ENCODE assay signal across 8 mouse cellular contexts in genomic region chr2:116976951-116977503, GRCm38 (mm10).
A peak's percentile ranks its signal among the peaks of the same experiment; 100 is the strongest.
DNase-seq lines count a peak whose midpoint lies in the region; ATAC-seq lines count a peak whose summit lies in the region.

No protein-coding gene starts in this region.

- peak overlapping the region; percentile 3; the same call in 1 of the 2 replicates for H3K9ac ChIP-seq in lung, embryonic 16.5 days (ENCODE audit: low read length)
- no peak overlapping the region for H3K9ac ChIP-seq in forebrain, embryonic 14.5 days (ENCODE audit: low read length)
- H3K9ac ChIP-seq in stomach, embryonic 14.5 days (replicated peaks; ENCODE audit: low read depth, low read length), result no peak overlapping the region

- ATAC-seq in lung, embryonic 16.5 days (ENCODE audit: low read depth), result no peak
- ATAC-seq in forebrain, embryonic 14.5 days, result no peak
- ATAC-seq in stomach, embryonic 14.5 days (ENCODE audit: insufficient number of reproducible peaks, insufficient read depth, low FRiP score, low read depth), result no peak

- peak overlapping the region; percentile 79; the same call in 1 of the 2 replicates for H3K4me2 ChIP-seq in lung, embryonic 16.5 days (ENCODE audit: low read depth, low read length)
- peak overlapping the region; percentile 4; the same call in 1 of the 2 replicates for H3K4me2 ChIP-seq in forebrain, embryonic 14.5 days (ENCODE audit: low read length)
- peak overlapping the region; percentile 80; the same call in 1 of the 2 replicates for H3K4me2 ChIP-seq in stomach, embryonic 14.5 days (replicated peaks; ENCODE audit: low read depth, low read length)

- 5% methylated on average over 9 of the region's 9 CpGs for WGBS in lung, embryonic 16.5 days
- 6% methylated on average over 9 of the region's 9 CpGs for WGBS in forebrain, embryonic 14.5 days
- 5% methylated on average over 9 of the region's 9 CpGs for WGBS in limb, embryonic 10.5 days
- 7% methylated on average over 9 of the region's 9 CpGs for WGBS in stomach, embryonic 14.5 days

- no peaks in the 10 kb centered on the region for H3K9me3 ChIP-seq in lung, embryonic 16.5 days (ENCODE audit: control insufficient read depth, low read length)
- H3K9me3 ChIP-seq in forebrain, embryonic 14.5 days (replicated peaks; ENCODE audit: control insufficient read depth, low read length), result no peaks in the 10 kb centered on the region
- no peaks in the 10 kb centered on the region for H3K9me3 ChIP-seq in limb, embryonic 10.5 days (replicated peaks)
- H3K9me3 ChIP-seq in stomach, embryonic 14.5 days (ENCODE audit: control insufficient read depth, low read depth, low read length), result no peaks in the 10 kb centered on the region

- DNase-seq in lung, postnatal 4 days, result no peak
- peak; percentile 47 for DNase-seq in forebrain, embryonic 14.5 days (ENCODE audit: low spot score)
- DNase-seq in limb, embryonic 10.5 days (ENCODE audit: low spot score), result no peak
- DNase-seq in urinary bladder, postnatal 4 days (ENCODE audit: low spot score in 2 of 2), result no peak
- DNase-seq in cerebellum, adult 11 months, result no peak
- DNase-seq in layer of hippocampus, adult 11-12 months (ENCODE audit: low spot score), result no peak

- H3K4me3 ChIP-seq in lung, embryonic 16.5 days (ENCODE audit: low read length), result no peak overlapping the region
- H3K4me3 ChIP-seq in forebrain, embryonic 14.5 days (ENCODE audit: low read depth, low read length), result no peak overlapping the region
- peak overlapping the region; percentile 56; the same call in 1 of the 2 replicates for H3K4me3 ChIP-seq in limb, embryonic 10.5 days
- no peak overlapping the region for H3K4me3 ChIP-seq in stomach, embryonic 14.5 days (ENCODE audit: low read depth, low read length)

- H3K27me3 ChIP-seq in lung, embryonic 16.5 days (ENCODE audit: control insufficient read depth, insufficient read depth, low read depth, low read length), result no peaks in the 10 kb centered on the region
- H3K27me3 ChIP-seq in forebrain, embryonic 14.5 days (replicated peaks; ENCODE audit: control insufficient read depth, insufficient read depth, low read length), result no peaks in the 10 kb centered on the region
- no peaks in the 10 kb centered on the region for H3K27me3 ChIP-seq in limb, embryonic 10.5 days (ENCODE audit: low read depth, poor library complexity, severe bottlenecking)
- H3K27me3 ChIP-seq in stomach, embryonic 14.5 days (ENCODE audit: control insufficient read depth, insufficient read depth, low read length), result no peaks in the 10 kb centered on the region

- peak overlapping the region; percentile 98 for H3K27ac ChIP-seq in lung, embryonic 16.5 days (ENCODE audit: low read length)
- peak overlapping the region; percentile 67; the same call in 1 of the 2 replicates for H3K27ac ChIP-seq in forebrain, embryonic 14.5 days (ENCODE audit: low read depth, low read length)
- H3K27ac ChIP-seq in limb, embryonic 10.5 days, result peak overlapping the region; percentile 98
- peak overlapping the region; percentile 99 for H3K27ac ChIP-seq in stomach, embryonic 14.5 days (ENCODE audit: low read length)

- no peaks in the 10 kb centered on the region for H3K36me3 ChIP-seq in lung, embryonic 16.5 days (ENCODE audit: control insufficient read depth, insufficient read depth, low read length)
- no peaks in the 10 kb centered on the region for H3K36me3 ChIP-seq in forebrain, embryonic 14.5 days (ENCODE audit: control insufficient read depth, insufficient read depth, low read length)
- no peaks in the 10 kb centered on the region for H3K36me3 ChIP-seq in limb, embryonic 10.5 days
- H3K36me3 ChIP-seq in stomach, embryonic 14.5 days (ENCODE audit: control insufficient read depth, insufficient read depth, low read length), result no peaks in the 10 kb centered on the region

- H3K4me1 ChIP-seq in lung, embryonic 16.5 days (replicated peaks; ENCODE audit: control insufficient read depth, insufficient read depth, low read length), result peaks cover 53% of the 10 kb centered on the region
- H3K4me1 ChIP-seq in forebrain, embryonic 14.5 days (ENCODE audit: control insufficient read depth, insufficient read depth, low read length), result peaks cover 34% of the 10 kb centered on the region
- peaks cover 87% of the 10 kb centered on the region for H3K4me1 ChIP-seq in limb, embryonic 10.5 days
- peaks cover 44% of the 10 kb centered on the region for H3K4me1 ChIP-seq in stomach, embryonic 14.5 days (ENCODE audit: control insufficient read depth, insufficient read depth, low read length)

Comparison
In these comparisons a context has a peak if more than half of its experiments do, and no peak if none do; other contexts are left out.
1. H3K4me2 ChIP-seq: peak in every context shown above with its lines; median percentile 80 in stomach, embryonic 14.5 days; 79 in lung, embryonic 16.5 days; 4 in forebrain, embryonic 14.5 days.